Mouse (Mus musculus) retina, adult 2 months (tissue): Measurements from ENCODE around the gene Sbds.
"Not testable (repeated sequence)": the region's sequence is repeated elsewhere in the genome, so short reads cannot be mapped to it uniquely, and the experiment has no call there.

Experiments
- DNase-seq: peaks from one replicate; pipeline ENCODE4 v3.0.0-alpha.2; 2012; ENCODE audit warnings: low read depth, low spot score

The Sbds gene

GRCm38 (mm10) chr5:130256678-130257271 is 1.4 kb upstream of the Sbds start:
- DNase-seq = peak; percentile 93

- DNase-seq = not testable (repeated sequence)
These were observed 632 bp upstream of the Sbds start for GRCm38 (mm10) chr5:130255799-130256525.

- no peak for DNase-seq
These were observed 940 bp downstream of the Sbds start for GRCm38 (mm10) chr5:130254164-130255016.

- DNase-seq = no peak
These were observed 7.5 kb downstream of the Sbds start for GRCm38 (mm10) chr5:130247823-130248222.

- no peak for DNase-seq
These were observed 13.9 kb downstream of the Sbds start for GRCm38 (mm10) chr5:130241426-130241825.

GRCm38 (mm10) chr5:130239856-130240255 is 15.5 kb downstream of the Sbds start:
- no peak for DNase-seq

GRCm38 (mm10) chr5:130239236-130239635 is 16.1 kb downstream of the Sbds start:
- DNase-seq = no peak

- no peak for DNase-seq
These were observed 19.0 kb downstream of the Sbds start for GRCm38 (mm10) chr5:130236302-130236701.

GRCm38 (mm10) chr5:130228120-130228519 is 27.2 kb downstream of the Sbds start:
- DNase-seq = no peak

GRCm38 (mm10) chr5:130226790-130227189 is 28.5 kb downstream of the Sbds start:
- no peak for DNase-seq

GRCm38 (mm10) chr5:130222146-130223004 is 33.0 kb downstream of the Sbds start:
- DNase-seq = peak; percentile 82

- DNase-seq = no peak
These were observed 33.6 kb downstream of the Sbds start for GRCm38 (mm10) chr5:130221760-130222145.

- no peak for DNase-seq
These were observed 34.0 kb downstream of the Sbds start for GRCm38 (mm10) chr5:130221316-130221715.

GRCm38 (mm10) chr5:130218336-130218735 is 37.0 kb downstream of the Sbds start:
- no peak for DNase-seq

- DNase-seq = no peak
These were observed 37.9 kb downstream of the Sbds start for GRCm38 (mm10) chr5:130217406-130217805.

- DNase-seq = no peak
These were observed 38.5 kb downstream of the Sbds start, which contains the start of gene Tmem248 for GRCm38 (mm10) chr5:130216781-130217180. Tmem248 (plus strand) TSS chr5:130217081.

- DNase-seq = no peak
These were observed 42.4 kb downstream of the Sbds start for GRCm38 (mm10) chr5:130212956-130213355.

GRCm38 (mm10) chr5:130207299-130207698 is 48.0 kb downstream of the Sbds start:
- no peak for DNase-seq

GRCm38 (mm10) chr5:130205441-130206023 is 49.8 kb downstream of the Sbds start:
- DNase-seq = no peak

- DNase-seq = no peak
These were observed 50.8 kb downstream of the Sbds start for GRCm38 (mm10) chr5:130204560-130204959.

GRCm38 (mm10) chr5:130203948-130204347 is 51.4 kb downstream of the Sbds start:
- DNase-seq = no peak
